Mouse (Mus musculus) heart, postnatal 10 days (tissue): ENCODE results near the gene Aldh3b2. TPM values are rescaled to one million over a fixed set of nuclear protein-coding genes. Genes with fewer than 3 reads are reported as not detected.

ENCODE experiments used
- DNase-seq, 2 experiments: peaks; one replicate each; pipeline ENCODE4 v3.0.0; 2021
- intact Hi-C: fragments of 180-260 bp; cut with DNase I; formaldehyde crosslinking; loops from one replicate; pipeline ENCODE4 v1.15.1; 2025
- total RNA-seq, 2 experiments: library from RNA; stranded (reverse); gene quantifications; 2 replicates each; pipeline ENCODE4 v1.2.3; 2021

Gene Aldh3b2
- total RNA-seq, result under 1 TPM; 0.32 to 0.72 TPM

DNA sequence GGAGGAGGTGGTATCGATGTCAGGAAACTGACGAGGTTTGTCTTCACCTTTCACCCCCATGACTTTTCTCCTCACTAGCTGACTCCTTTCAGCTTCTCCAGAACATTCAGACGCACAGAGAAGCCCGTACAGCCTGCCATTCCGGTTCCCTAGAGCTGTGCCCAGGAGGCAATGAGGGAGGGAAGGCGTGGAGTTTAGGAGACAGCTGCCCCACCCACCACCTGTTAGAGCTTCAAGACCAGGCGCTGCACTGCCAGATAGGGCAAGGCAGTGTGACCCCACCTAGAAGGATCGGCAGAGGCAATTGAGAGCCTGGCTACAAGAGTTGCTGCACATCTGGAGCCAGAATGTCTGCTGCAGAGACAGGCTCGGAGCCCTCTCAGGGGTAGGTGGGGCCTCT is at the start of gene Aldh3b2:
Gene Aldh3b2 (plus strand): TSS at position 100 of the 400 bp plus-strand sequence.
- intact Hi-C loops, result no loop called here
- DNase-seq, result no peak

GRCm38 (mm10) chr19:3922661-3923371 is 49.3 kb upstream of the Aldh3b2 start:
- DNase-seq, result peak in 1 of 2 experiments; percentile 46
- intact Hi-C loops, result no loop called here

DNA sequence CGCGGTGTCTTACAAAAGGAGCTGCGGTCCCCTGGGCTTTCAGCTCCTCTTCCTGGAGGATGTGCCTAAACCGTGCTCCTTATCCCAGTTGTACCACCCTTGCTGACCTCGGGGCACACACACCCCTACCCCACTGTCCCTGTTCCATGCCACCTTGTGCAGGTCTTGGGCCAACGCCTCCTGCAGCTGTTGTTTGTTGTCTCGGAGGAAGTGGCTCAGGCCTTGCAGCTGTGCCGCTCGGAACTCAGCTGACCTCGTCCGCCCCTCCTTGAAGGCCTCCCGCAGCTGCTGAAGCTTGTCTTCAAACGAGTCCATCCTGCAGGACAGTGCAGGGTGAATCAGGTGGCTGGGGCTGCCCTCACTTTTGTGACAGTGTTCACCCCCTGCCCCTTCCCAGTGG is 48.5 kb upstream of the Aldh3b2 start:
- DNase-seq, result peak; percentile 70 to 77
- intact Hi-C loops, result no loop called here

GRCm38 (mm10) chr19:3924190-3924589 is 47.9 kb upstream of the Aldh3b2 start:
- intact Hi-C loops, result no loop called here
- DNase-seq, result no peak

- intact Hi-C loops, result no loop called here
- no peak for DNase-seq
These were observed 47.3 kb upstream of the Aldh3b2 start for GRCm38 (mm10) chr19:3924868-3925267.

DNA sequence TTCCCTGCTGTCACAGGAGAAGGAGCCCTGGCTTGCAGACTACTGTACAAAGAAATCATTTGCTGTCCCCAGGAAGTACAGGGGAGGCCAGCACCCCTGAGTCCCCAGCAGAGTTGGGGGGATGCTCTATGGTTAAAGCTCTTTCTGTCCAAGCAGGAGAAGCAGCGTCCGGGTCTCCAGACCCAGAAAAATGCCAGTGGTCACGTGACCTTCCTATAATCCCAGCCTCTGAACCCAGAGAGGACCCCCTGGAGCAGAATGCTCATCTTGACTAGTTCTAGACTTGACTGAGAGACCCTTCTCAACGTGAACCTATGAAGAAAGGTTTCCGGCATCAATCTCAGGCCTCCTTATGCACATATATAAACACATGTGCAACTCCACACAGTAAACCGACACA is 46.3 kb upstream of the Aldh3b2 start:
- DNase-seq, result no peak
- intact Hi-C loops, result no loop called here

- intact Hi-C loops, result no loop called here
- peak in 1 of 2 experiments; percentile 32 for DNase-seq
These were observed 45.8 kb upstream of the Aldh3b2 start for GRCm38 (mm10) chr19:3926279-3926678.

DNA sequence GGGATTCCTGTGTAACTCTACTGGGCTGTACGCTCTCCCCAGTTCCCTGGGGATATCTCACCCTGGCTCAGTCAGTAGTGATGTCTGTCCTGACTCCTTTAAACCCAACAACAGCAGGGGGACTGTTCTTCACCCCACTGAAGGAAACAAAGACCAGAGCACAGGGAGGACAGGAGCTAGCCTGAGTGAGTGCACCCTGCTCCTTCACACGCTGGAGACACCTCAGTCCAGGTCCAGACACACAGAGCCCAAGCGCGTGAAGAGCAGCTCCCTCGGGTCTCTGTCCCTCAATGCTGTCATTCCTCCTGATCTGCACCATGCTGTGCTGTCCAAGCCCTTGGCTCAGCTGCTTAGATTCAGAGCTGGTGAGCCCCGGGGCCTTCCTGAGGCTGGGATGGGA is 45.4 kb upstream of the Aldh3b2 start:
- intact Hi-C loops, result no loop called here

DNA sequence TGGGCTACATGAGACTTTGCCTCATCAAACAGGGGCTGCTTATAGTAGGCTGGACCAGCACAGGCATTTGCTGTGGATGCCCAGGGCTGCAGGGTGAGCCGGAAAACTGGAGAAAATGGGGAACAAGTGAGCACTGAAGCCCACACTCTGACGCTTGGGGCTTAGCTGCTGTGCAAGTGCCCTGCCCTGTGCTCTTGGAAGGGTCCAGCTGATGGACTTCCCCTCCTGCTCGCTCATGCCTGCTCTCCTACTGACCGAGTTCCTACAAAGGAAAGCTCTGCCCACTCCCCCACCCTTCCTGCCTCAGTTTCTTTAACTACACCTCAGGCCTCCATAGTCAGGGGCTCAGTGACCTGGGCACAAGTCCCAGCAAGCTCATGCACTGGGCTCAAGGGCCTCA is 44.1 kb upstream of the Aldh3b2 start:
- intact Hi-C loops, result no loop called here
- DNase-seq, result no peak

More for the DNA sequence above, 45.4 kb upstream of the Aldh3b2 start:
- DNase-seq, result no peak

- intact Hi-C loops, result no loop called here
- no peak for DNase-seq
These were observed 43.3 kb upstream of the Aldh3b2 start for GRCm38 (mm10) chr19:3928779-3929178.

DNA sequence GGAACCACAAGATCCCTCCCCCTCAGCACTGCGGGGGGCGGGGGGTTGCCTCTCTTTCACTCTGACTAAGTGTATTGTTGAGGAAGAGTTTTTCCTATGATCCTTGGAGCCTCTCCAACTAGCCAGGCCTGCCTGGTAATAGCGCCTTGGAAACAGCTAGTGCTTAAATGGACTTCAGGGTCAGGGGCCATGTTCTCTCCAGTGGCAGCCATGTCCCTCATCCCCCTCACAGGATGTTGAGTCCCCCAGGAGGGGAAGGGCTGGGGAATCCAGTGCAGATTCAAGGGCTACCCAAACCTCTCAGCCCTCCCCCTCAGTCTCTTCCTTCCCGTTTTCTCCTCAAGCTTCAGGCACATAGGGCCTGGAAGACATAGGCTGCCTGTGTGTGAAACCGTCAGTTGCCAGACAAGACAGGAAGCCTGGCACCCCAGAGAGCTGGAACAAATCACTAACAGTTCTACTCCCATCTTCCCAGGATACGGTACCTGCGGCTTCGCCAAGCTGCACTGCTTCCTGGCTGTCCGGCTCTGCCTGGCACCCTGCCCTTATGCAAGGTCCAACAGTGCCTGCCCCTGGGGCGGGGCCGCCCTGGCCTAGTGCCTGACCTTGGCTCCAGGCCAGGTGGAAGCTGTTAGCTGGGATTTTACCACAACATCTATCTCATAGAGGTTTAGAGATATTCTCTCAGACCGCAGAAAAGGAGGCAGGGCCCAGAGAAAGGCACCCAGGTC is 42.8 kb upstream of the Aldh3b2 start, which contains the start of gene Aldh3b1:
Gene Aldh3b1 (minus strand): TSS at position 598 of the 731 bp plus-strand sequence.
- intact Hi-C loops, result no loop called here
- DNase-seq, result peak; percentile 90 to 93

- peak in 1 of 2 experiments; percentile 29 for DNase-seq
- intact Hi-C loops, result no loop called here
These were observed 41.7 kb upstream of the Aldh3b2 start for GRCm38 (mm10) chr19:3930262-3931057.

- intact Hi-C loops, result no loop called here
- no peak for DNase-seq
These were observed 40.4 kb upstream of the Aldh3b2 start for GRCm38 (mm10) chr19:3931716-3932115.

- intact Hi-C loops, result no loop called here
- DNase-seq, result peak; percentile 69 to 77
These were observed 36.9 kb upstream of the Aldh3b2 start, which contains the start of gene Unc93b1 for GRCm38 (mm10) chr19:3935032-3935895. TSS of gene Unc93b1 (plus strand) at chr19:3935186.

GRCm38 (mm10) chr19:3935896-3936850 is 36.0 kb upstream of the Aldh3b2 start:
- peak; percentile 70 to 77 for DNase-seq
- intact Hi-C loops, result no loop called here

GRCm38 (mm10) chr19:3942315-3942714 is 29.8 kb upstream of the Aldh3b2 start:
- intact Hi-C loops, result no loop called here
- no peak for DNase-seq

GRCm38 (mm10) chr19:3942986-3943735 is 29.0 kb upstream of the Aldh3b2 start:
- DNase-seq, result peak in 1 of 2 experiments; percentile 31
- intact Hi-C loops, result no loop called here
